Mouse (Mus musculus): ENCODE results near the gene Gm20388. TPM values are rescaled to one million over a fixed set of nuclear protein-coding genes. Genes with fewer than 3 reads are reported as not detected.
A peak's percentile ranks its signal among the peaks of the same experiment; 100 is the strongest.

Gene Gm20388
- polyA plus RNA-seq, 1 experiment from 2014 or later, result not detected

GRCm38 (mm10) chr8:121906542-121907512, 1996.2 kb downstream of the Gm20388 start:
- Histone ChIP-seq H3K4me2 (replicated peaks) (peak overlapping the region; percentile 95), H3K9ac (peak overlapping the region; percentile 56), H3K4me3 (peak overlapping the region; percentile 73), H3K27ac (no peak overlapping the region), H3K27me3 (no peaks in the 10 kb centered on the region), H3K4me1 (peaks cover 23% of the 10 kb centered on the region), H3K36me3 (no peaks in the 10 kb centered on the region), H3K9me3 (no peaks in the 10 kb centered on the region)
- ATAC-seq (ENCODE audit: insufficient number of reproducible peaks, insufficient read depth, low FRiP score, low TSS enrichment), result peak; percentile 36
- WGBS, result 1% methylated on average over 61 of the region's 72 CpGs

- no peak within 1 kb of the TSS for H3K27ac ChIP-seq
- peak within 1 kb of the TSS; percentile 56 for H3K9ac ChIP-seq
- under 1% methylated on average over 58 of the region's 61 CpGs for WGBS
- H3K9me3 ChIP-seq, result no peaks in the 10 kb centered on the region
- no peaks in the 10 kb centered on the region for H3K36me3 ChIP-seq
- peak within 1 kb of the TSS; percentile 73 for H3K4me3 ChIP-seq
- H3K4me1 ChIP-seq, result peaks cover 18% of the 10 kb centered on the region
- no peaks in the 10 kb centered on the region for H3K27me3 ChIP-seq
- ATAC-seq (ENCODE audit: insufficient number of reproducible peaks, insufficient read depth, low FRiP score, low TSS enrichment), result peak; percentile 78
- H3K4me2 ChIP-seq (replicated peaks), result peak within 1 kb of the TSS; percentile 95
Observed at GRCm38 (mm10) chr8:121907587-121908248, 1997.1 kb downstream of the Gm20388 start, which contains the start of gene Slc7a5. Gene Slc7a5 (minus strand): TSS chr8:121907694.

- no peaks in the 10 kb centered on the region for H3K9me3 ChIP-seq
- peaks cover 18% of the 10 kb centered on the region for H3K4me1 ChIP-seq
- no peak overlapping the region for H3K27ac ChIP-seq
Observed at GRCm38 (mm10) chr8:121908378-121909147, 1997.9 kb downstream of the Gm20388 start.

GRCm38 (mm10) chr8:121909148-121909541, 1998.5 kb downstream of the Gm20388 start:
- 61% methylated on average over 8 of the region's 8 CpGs for WGBS
- no peak for ATAC-seq (ENCODE audit: insufficient number of reproducible peaks, insufficient read depth, low FRiP score, low TSS enrichment)
- H3K9me3 ChIP-seq, result no peaks in the 10 kb centered on the region
- no peaks in the 10 kb centered on the region for H3K27me3 ChIP-seq
- H3K36me3 ChIP-seq, result no peaks in the 10 kb centered on the region
- no peak overlapping the region for H3K4me2 ChIP-seq (replicated peaks)
- H3K9ac ChIP-seq, result no peak overlapping the region
- no peak overlapping the region for H3K4me3 ChIP-seq
- H3K4me1 ChIP-seq, result peaks cover 18% of the 10 kb centered on the region
- no peak overlapping the region for H3K27ac ChIP-seq

More at GRCm38 (mm10) chr8:121908378-121909147, 1997.9 kb downstream of the Gm20388 start:
- Histone ChIP-seq H3K36me3 (no peaks in the 10 kb centered on the region), H3K27me3 (no peaks in the 10 kb centered on the region), H3K9ac (no peak overlapping the region), H3K4me2 (replicated peaks) (peak overlapping the region; percentile 95), H3K4me3 (no peak overlapping the region)
- ATAC-seq (ENCODE audit: insufficient number of reproducible peaks, insufficient read depth, low FRiP score, low TSS enrichment), result no peak
- WGBS, result 48% methylated on average over 8 of the region's 8 CpGs

- Histone ChIP-seq H3K4me1 (peaks cover 18% of the 10 kb centered on the region), H3K27ac (no peak overlapping the region), H3K9ac (no peak overlapping the region), H3K9me3 (no peaks in the 10 kb centered on the region), H3K27me3 (no peaks in the 10 kb centered on the region), H3K36me3 (no peaks in the 10 kb centered on the region), H3K4me3 (no peak overlapping the region), H3K4me2 (replicated peaks) (no peak overlapping the region)
- no peak for ATAC-seq (ENCODE audit: insufficient number of reproducible peaks, insufficient read depth, low FRiP score, low TSS enrichment)
- 11% methylated on average over 6 of the region's 6 CpGs for WGBS
Observed at GRCm38 (mm10) chr8:121909663-121910062, 1999.0 kb downstream of the Gm20388 start.

GRCm38 (mm10) chr8:121911400-121911799, 2000.8 kb downstream of the Gm20388 start:
- Histone ChIP-seq H3K9me3 (no peaks in the 10 kb centered on the region), H3K27me3 (no peaks in the 10 kb centered on the region), H3K4me1 (peaks cover 11% of the 10 kb centered on the region), H3K9ac (no peak overlapping the region), H3K27ac (no peak overlapping the region), H3K4me2 (replicated peaks) (no peak overlapping the region), H3K36me3 (no peaks in the 10 kb centered on the region), H3K4me3 (no peak overlapping the region)
- ATAC-seq (ENCODE audit: insufficient number of reproducible peaks, insufficient read depth, low FRiP score, low TSS enrichment), result no peak
- whole genome bisulfite sequencing, result 86% methylated on average over 6 of the region's 6 CpGs

- Histone ChIP-seq H3K9me3 (no peaks in the 10 kb centered on the region), H3K4me3 (no peak overlapping the region), H3K36me3 (no peaks in the 10 kb centered on the region), H3K27me3 (no peaks in the 10 kb centered on the region), H3K9ac (no peak overlapping the region), H3K4me1 (peaks cover 9% of the 10 kb centered on the region), H3K4me2 (replicated peaks) (no peak overlapping the region), H3K27ac (no peak overlapping the region)
- no peak for ATAC-seq (ENCODE audit: insufficient number of reproducible peaks, insufficient read depth, low FRiP score, low TSS enrichment)
- WGBS, result 75% methylated on average over 7 of the region's 7 CpGs
Observed at GRCm38 (mm10) chr8:121911987-121912386, 2001.3 kb downstream of the Gm20388 start.

GRCm38 (mm10) chr8:121912831-121913230, 2002.2 kb downstream of the Gm20388 start:
- 72% methylated on average over 3 of the region's 3 CpGs for WGBS
- no peak overlapping the region for H3K4me3 ChIP-seq

GRCm38 (mm10) chr8:121913378-121913777, 2002.7 kb downstream of the Gm20388 start:
- Histone ChIP-seq H3K27me3 (no peaks in the 10 kb centered on the region), H3K36me3 (no peaks in the 10 kb centered on the region), H3K27ac (no peak overlapping the region), H3K4me2 (replicated peaks) (no peak overlapping the region), H3K9me3 (no peaks in the 10 kb centered on the region), H3K4me1 (peaks cover 1% of the 10 kb centered on the region; the same call in 1 of the 2 replicates), H3K9ac (no peak overlapping the region), H3K4me3 (no peak overlapping the region)
- WGBS, result 85% methylated on average over 8 of the region's 8 CpGs
- no peak for ATAC-seq (ENCODE audit: insufficient number of reproducible peaks, insufficient read depth, low FRiP score, low TSS enrichment)

More at GRCm38 (mm10) chr8:121912831-121913230, 2002.2 kb downstream of the Gm20388 start:
- H3K27ac ChIP-seq, result no peak overlapping the region
- no peak for ATAC-seq (ENCODE audit: insufficient number of reproducible peaks, insufficient read depth, low FRiP score, low TSS enrichment)
- H3K36me3 ChIP-seq, result no peaks in the 10 kb centered on the region
- no peak overlapping the region for H3K4me2 ChIP-seq (replicated peaks)
- H3K4me1 ChIP-seq, result peaks cover 7% of the 10 kb centered on the region
- no peaks in the 10 kb centered on the region for H3K9me3 ChIP-seq
- no peaks in the 10 kb centered on the region for H3K27me3 ChIP-seq
- H3K9ac ChIP-seq, result no peak overlapping the region

GRCm38 (mm10) chr8:121919158-121919557, 2008.5 kb downstream of the Gm20388 start:
- no peak for ATAC-seq (ENCODE audit: insufficient number of reproducible peaks, insufficient read depth, low FRiP score, low TSS enrichment)
- WGBS, result 76% methylated on average over 4 of the region's 4 CpGs

GRCm38 (mm10) chr8:121919731-121920130, 2009.1 kb downstream of the Gm20388 start:
- Histone ChIP-seq H3K4me2 (replicated peaks) (no peak overlapping the region), H3K27ac (no peak overlapping the region), H3K9me3 (no peaks in the 10 kb centered on the region), H3K27me3 (no peaks in the 10 kb centered on the region), H3K4me1 (peaks cover 10% of the 10 kb centered on the region; the same call in 1 of the 2 replicates), H3K9ac (no peak overlapping the region), H3K36me3 (no peaks in the 10 kb centered on the region), H3K4me3 (no peak overlapping the region)
- 0 out of 2 replicates have a peak, but pooled peaks have one; percentile 49 for ATAC-seq (ENCODE audit: insufficient number of reproducible peaks, insufficient read depth, low FRiP score, low TSS enrichment)
- 38% methylated on average over 3 of the region's 3 CpGs for WGBS

More at GRCm38 (mm10) chr8:121919158-121919557, 2008.5 kb downstream of the Gm20388 start:
- no peak overlapping the region for H3K27ac ChIP-seq
- no peaks in the 10 kb centered on the region for H3K27me3 ChIP-seq
- H3K4me3 ChIP-seq, result no peak overlapping the region
- no peaks in the 10 kb centered on the region for H3K36me3 ChIP-seq
- H3K4me2 ChIP-seq (replicated peaks), result no peak overlapping the region
- no peaks in the 10 kb centered on the region for H3K9me3 ChIP-seq
- H3K4me1 ChIP-seq, result peaks cover 10% of the 10 kb centered on the region; the same call in 1 of the 2 replicates
- H3K9ac ChIP-seq, result no peak overlapping the region
